16 mouse cellular contexts compared by ENCODE assay signal in genomic region chr13:90980878-90981674, GRCm38 (mm10).
"Had no signal": no experiment of that assay in that cellular context is flagged by ENCODE, and none has a peak within 500 bp of the region (broad histone marks: within the 10 kb centered on the region; RNA-seq: fewer than 3 reads in every experiment).

No protein-coding gene starts in this region.

- ATAC-seq: lung, postnatal 0 days; midbrain, embryonic 13.5 days had no signal

- H3K36me3 ChIP-seq: limb, embryonic 10.5 days; liver, embryonic 15.5 days; midbrain, embryonic 13.5 days; neural tube, embryonic 13.5 days had no signal

- H3K4me1 ChIP-seq: limb, embryonic 10.5 days; liver, embryonic 15.5 days; midbrain, embryonic 13.5 days; neural tube, embryonic 13.5 days had no signal

- H3K9me3 ChIP-seq: limb, embryonic 10.5 days; liver, embryonic 15.5 days; megakaryocyte, embryonic 14.5 days; midbrain, embryonic 13.5 days; neural tube, embryonic 13.5 days had no signal

- H3K4me2 ChIP-seq: liver, embryonic 11.5 days; liver, embryonic 15.5 days; midbrain, embryonic 13.5 days; neural tube, embryonic 13.5 days had no signal

- H3K27me3 ChIP-seq: liver, embryonic 15.5 days; megakaryocyte, embryonic 14.5 days; midbrain, embryonic 13.5 days; neural tube, embryonic 13.5 days had no signal

- H3K4me3 ChIP-seq: layer of hippocampus, adult 2 months; left cerebral cortex, adult 2 months; limb, embryonic 10.5 days; liver, embryonic 15.5 days; megakaryocyte, embryonic 14.5 days; midbrain, embryonic 13.5 days; neural tube, embryonic 13.5 days had no signal

- H3K27ac ChIP-seq: layer of hippocampus, adult 2 months; left cerebral cortex, adult 2 months; limb, embryonic 10.5 days; liver, embryonic 15.5 days; midbrain, embryonic 13.5 days; neural tube, embryonic 13.5 days; stomach, postnatal 0 days had no signal

- DNase-seq: kidney, adult 9 months; kidney, postnatal 10 days; kidney, postnatal 4 days; lung, adult 2 months; lung, postnatal 36 days; thymus, postnatal 4 days had no signal
